Mouse (Mus musculus): Measurements from ENCODE around the gene Chsy1.
"Not testable (repeated sequence)": the region's sequence is repeated elsewhere in the genome, so short reads cannot be mapped to it uniquely, and the experiment has no call there.

Chsy1 gene

GRCm38 (mm10) chr7:66180260-66180659, 70.9 kb downstream of the Chsy1 start:
- no peak for DNase-seq

- DNase-seq: no peak
Measured at GRCm38 (mm10) chr7:66180711-66181365, 71.5 kb downstream of the Chsy1 start.

- no peak for DNase-seq
Measured at GRCm38 (mm10) chr7:66182075-66182715, 72.9 kb downstream of the Chsy1 start.

GRCm38 (mm10) chr7:66183404-66183803, 74.1 kb downstream of the Chsy1 start:
- no peak for DNase-seq

GRCm38 (mm10) chr7:66184026-66184425, 74.7 kb downstream of the Chsy1 start:
- DNase-seq: no peak

GRCm38 (mm10) chr7:66185370-66185769, 76.1 kb downstream of the Chsy1 start:
- no peak for DNase-seq

- no peak for DNase-seq
Measured at GRCm38 (mm10) chr7:66187581-66188231, 78.4 kb downstream of the Chsy1 start.

- not testable (repeated sequence) for DNase-seq
Measured at GRCm38 (mm10) chr7:66190385-66190784, 81.1 kb downstream of the Chsy1 start.

GRCm38 (mm10) chr7:66194511-66194910, 85.2 kb downstream of the Chsy1 start:
- DNase-seq: no peak

- DNase-seq: no peak
Measured at GRCm38 (mm10) chr7:66195881-66196280, 86.6 kb downstream of the Chsy1 start.

GRCm38 (mm10) chr7:66196609-66197445, 87.5 kb downstream of the Chsy1 start:
- DNase-seq: no peak

GRCm38 (mm10) chr7:66198416-66198815, 89.1 kb downstream of the Chsy1 start:
- DNase-seq: no peak

- DNase-seq: no peak
Measured at GRCm38 (mm10) chr7:66199391-66199831, 90.1 kb downstream of the Chsy1 start.

- no peak for DNase-seq
Measured at GRCm38 (mm10) chr7:66200383-66200782, 91.1 kb downstream of the Chsy1 start.

- DNase-seq: no peak
Measured at GRCm38 (mm10) chr7:66200791-66201450, 91.6 kb downstream of the Chsy1 start.

GRCm38 (mm10) chr7:66201657-66202056, 92.3 kb downstream of the Chsy1 start:
- DNase-seq: no peak

- DNase-seq: no peak
Measured at GRCm38 (mm10) chr7:66209920-66210319, 100.6 kb downstream of the Chsy1 start.

GRCm38 (mm10) chr7:66212887-66213286, 103.6 kb downstream of the Chsy1 start:
- DNase-seq: no peak

GRCm38 (mm10) chr7:66214477-66214876, 105.2 kb downstream of the Chsy1 start:
- DNase-seq: no peak

GRCm38 (mm10) chr7:66215911-66216310, 106.6 kb downstream of the Chsy1 start:
- DNase-seq: no peak

- DNase-seq: no peak
Measured at GRCm38 (mm10) chr7:66217011-66217410, 107.7 kb downstream of the Chsy1 start.

GRCm38 (mm10) chr7:66217531-66218094, 108.3 kb downstream of the Chsy1 start:
- DNase-seq: no peak
